Mouse (Mus musculus) stomach, embryonic 14.5 days (tissue): ENCODE data around the gene Cenpo. TPM values are rescaled to one million over a fixed set of nuclear protein-coding genes. Genes with fewer than 3 reads are reported as not detected.
A peak's percentile ranks its signal among the peaks of the same experiment; 100 is the strongest.

ENCODE experiments used
- ATAC-seq: fragments of 200-750 bp; cut with Nextera tagmentation; 2 replicates; pipeline ENCODE4 v1.8.0; 2017; ENCODE audit warnings: low read depth, moderate TSS enrichment; ENCODE audit not compliant: insufficient number of reproducible peaks, insufficient read depth, low FRiP score
- H3K27ac ChIP-seq: fragments of 300-500 bp; sonication (generic); 2 replicates; pipeline ENCODE4 v1.5.1; 2014; ENCODE audit warnings: mild to moderate bottlenecking, low read length, moderate library complexity, mixed read lengths
- H3K27me3 ChIP-seq: fragments of 300-500 bp; sonication (generic); 2 replicates; pipeline ENCODE4 v1.6.1; 2014; ENCODE audit warnings: low read length, control low read depth, mixed read lengths; ENCODE audit not compliant: control insufficient read depth, insufficient read depth
- H3K36me3 ChIP-seq: fragments of 300-500 bp; sonication (generic); 2 replicates; pipeline ENCODE4 v1.6.1; 2014; ENCODE audit warnings: mild to moderate bottlenecking, control low read depth, low read length, moderate library complexity, mixed read lengths; ENCODE audit not compliant: control insufficient read depth, insufficient read depth
- H3K4me1 ChIP-seq: fragments of 300-500 bp; sonication (generic); 2 replicates; pipeline ENCODE4 v1.6.1; 2014; ENCODE audit warnings: low read length, control low read depth, mixed read lengths; ENCODE audit not compliant: control insufficient read depth, insufficient read depth
- H3K4me2 ChIP-seq: fragments of 300-500 bp; sonication (generic); replicated peaks from 2 replicates; pipeline ENCODE4 v1.6.1; 2014; ENCODE audit warnings: low read depth, low read length, control low read depth
- H3K4me3 ChIP-seq: fragments of 300-500 bp; sonication (generic); 2 replicates; pipeline ENCODE4 v1.5.1; 2014; ENCODE audit warnings: low read depth, low read length, control low read depth
- H3K9ac ChIP-seq: fragments of 300-500 bp; sonication (generic); replicated peaks from 2 replicates; pipeline ENCODE4 v1.6.1; 2014; ENCODE audit warnings: low read depth, mild to moderate bottlenecking, control low read depth, low read length, moderate library complexity, mixed read lengths
- H3K9me3 ChIP-seq: fragments of 300-500 bp; sonication (generic); 2 replicates; pipeline ENCODE4 v1.6.1; 2016; ENCODE audit warnings: low read depth, low read length, control low read depth; ENCODE audit not compliant: control insufficient read depth
- WGBS: fragments of 180-500 bp; shearing (Covaris S2); extraction: QIAGEN DNeasy Blood & Tissue Kit; methylation state at CpG from one replicate; pipeline ENCODE4 v1.1.7; 2014; 5-methylcytosine and 5-hydroxymethylcytosine counted together
- polyA plus RNA-seq: library from polyadenylated mRNA; unstranded; fragments of >200 nt; fragmentation: Nextera tagmentation; extraction: Ambion mirVana; gene quantifications from 2 replicates; pipeline ENCODE4 v1.2.1, GENCODE M21; 2014

The Cenpo gene
- polyA plus RNA-seq, 1 experiment from 2014 or later = 17.0 TPM

- Histone ChIP-seq H3K4me2 (no peak overlapping the region), H3K27ac (no peak overlapping the region), H3K4me3 (no peak overlapping the region), H3K4me1 (no peaks in the 10 kb centered on the region), H3K27me3 (no peaks in the 10 kb centered on the region), H3K9me3 (no peaks in the 10 kb centered on the region), H3K9ac (no peak overlapping the region), H3K36me3 (peaks cover 41% of the 10 kb centered on the region)
- WGBS = 84% methylated on average over 15 of the region's 15 CpGs
- 0 out of 2 replicates have a peak, but pooled peaks have one; percentile 30 for ATAC-seq
These were observed 25.5 kb downstream of the Cenpo start for GRCm38 (mm10) chr12:4208405-4209133.

DNA sequence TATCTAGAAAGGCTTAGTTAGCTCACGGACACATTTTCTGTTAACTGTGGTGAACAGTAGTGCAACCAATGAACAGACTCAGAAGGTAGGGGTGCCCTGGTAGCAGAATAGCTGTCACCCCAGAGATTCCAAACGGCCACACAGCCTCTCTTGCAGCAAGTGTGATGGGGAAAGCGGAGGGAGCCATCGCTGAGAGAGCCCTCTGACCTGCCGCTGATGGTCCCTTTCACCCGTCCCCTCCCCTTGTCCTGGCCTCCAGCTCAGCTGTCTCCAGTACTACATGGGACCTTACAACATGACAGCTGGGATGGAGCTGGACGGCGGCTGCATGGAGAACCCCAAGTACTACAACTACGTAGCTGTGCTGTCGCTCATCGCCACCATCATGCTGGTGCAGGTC is 28.0 kb downstream of the Cenpo start:
- no peaks in the 10 kb centered on the region for H3K9me3 ChIP-seq
- no peak overlapping the region for H3K4me2 ChIP-seq
- no peak overlapping the region for H3K9ac ChIP-seq
- no peak for ATAC-seq
- no peak overlapping the region for H3K4me3 ChIP-seq
- no peaks in the 10 kb centered on the region for H3K27me3 ChIP-seq
- 94% methylated on average over 11 of the region's 11 CpGs for WGBS
- H3K4me1 ChIP-seq = no peaks in the 10 kb centered on the region
- peaks cover 29% of the 10 kb centered on the region for H3K36me3 ChIP-seq
- no peak overlapping the region for H3K27ac ChIP-seq

DNA sequence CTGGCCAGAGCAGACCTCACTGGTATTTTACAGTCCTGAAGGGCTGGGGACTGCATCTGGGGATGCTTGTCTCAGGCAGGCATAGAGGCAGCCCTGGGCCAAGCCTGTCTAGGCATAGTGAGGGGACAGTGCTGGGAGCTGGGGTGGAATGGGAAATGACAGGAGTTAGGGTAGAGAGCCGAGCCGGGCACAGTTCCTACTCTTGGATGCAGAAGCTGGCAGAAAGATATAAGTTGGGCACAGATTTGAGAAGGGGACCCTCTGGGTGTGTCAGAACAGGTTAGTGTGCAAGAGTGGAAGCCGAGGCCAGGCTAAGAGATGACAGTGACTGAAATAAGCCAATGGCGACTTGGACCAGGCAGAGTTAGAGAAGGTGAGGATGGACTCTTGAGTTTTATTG is 31.9 kb downstream of the Cenpo start:
- Histone ChIP-seq H3K4me3 (no peak overlapping the region), H3K4me1 (no peaks in the 10 kb centered on the region), H3K4me2 (no peak overlapping the region), H3K9ac (no peak overlapping the region), H3K36me3 (peaks cover 19% of the 10 kb centered on the region), H3K27me3 (no peaks in the 10 kb centered on the region), H3K27ac (no peak overlapping the region), H3K9me3 (no peaks in the 10 kb centered on the region)
- 89% methylated on average over 4 of the region's 4 CpGs for WGBS
- no peak for ATAC-seq

- no peak for ATAC-seq
- Histone ChIP-seq H3K4me1 (no peaks in the 10 kb centered on the region), H3K4me3 (no peak overlapping the region), H3K9me3 (no peaks in the 10 kb centered on the region), H3K36me3 (peaks cover 17% of the 10 kb centered on the region; the same call in 1 of the 2 replicates), H3K27ac (no peak overlapping the region), H3K4me2 (no peak overlapping the region), H3K27me3 (no peaks in the 10 kb centered on the region), H3K9ac (no peak overlapping the region)
- WGBS = 91% methylated on average over 13 of the region's 13 CpGs
These were observed 32.5 kb downstream of the Cenpo start for GRCm38 (mm10) chr12:4201454-4202200.

GRCm38 (mm10) chr12:4199271-4199670 is 34.8 kb downstream of the Cenpo start:
- Histone ChIP-seq H3K36me3 (peaks cover 17% of the 10 kb centered on the region), H3K9ac (no peak overlapping the region), H3K27ac (no peak overlapping the region), H3K9me3 (no peaks in the 10 kb centered on the region), H3K4me2 (no peak overlapping the region), H3K4me1 (no peaks in the 10 kb centered on the region), H3K4me3 (no peak overlapping the region), H3K27me3 (no peaks in the 10 kb centered on the region)
- WGBS = 92% methylated on average over 11 of the region's 11 CpGs
- ATAC-seq = no peak

GRCm38 (mm10) chr12:4198702-4199101 is 35.4 kb downstream of the Cenpo start:
- no peak overlapping the region for H3K27ac ChIP-seq
- no peaks in the 10 kb centered on the region for H3K4me1 ChIP-seq
- no peak for ATAC-seq
- H3K9ac ChIP-seq = no peak overlapping the region
- WGBS = 81% methylated on average over 4 of the region's 4 CpGs
- no peaks in the 10 kb centered on the region for H3K27me3 ChIP-seq
- no peak overlapping the region for H3K4me3 ChIP-seq
- H3K4me2 ChIP-seq = no peak overlapping the region
- H3K9me3 ChIP-seq = no peaks in the 10 kb centered on the region
- peaks cover 17% of the 10 kb centered on the region for H3K36me3 ChIP-seq

DNA sequence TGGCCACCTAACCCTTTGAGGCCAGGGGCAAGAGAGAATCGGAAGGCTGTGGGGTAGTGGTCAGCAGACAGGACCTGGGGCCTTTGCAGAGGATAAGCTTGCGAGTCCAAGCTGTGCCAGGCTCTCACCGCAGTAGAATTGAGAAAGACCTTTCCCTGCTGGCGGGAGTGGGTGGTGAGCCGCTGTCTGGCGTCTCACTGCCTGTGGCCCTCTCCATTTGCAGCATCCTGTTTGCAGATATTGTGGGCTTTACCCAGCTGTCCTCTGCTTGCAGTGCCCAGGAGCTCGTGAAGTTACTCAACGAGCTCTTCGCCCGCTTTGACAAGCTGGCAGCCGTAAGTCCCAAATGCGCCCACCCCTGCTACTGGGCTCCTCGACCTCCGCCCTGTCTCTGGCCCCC is 39.5 kb downstream of the Cenpo start:
- WGBS = 90% methylated on average over 14 of the region's 14 CpGs
- Histone ChIP-seq H3K27me3 (no peaks in the 10 kb centered on the region), H3K27ac (no peak overlapping the region), H3K36me3 (peaks cover 13% of the 10 kb centered on the region), H3K4me3 (no peak overlapping the region), H3K4me2 (no peak overlapping the region), H3K9me3 (no peaks in the 10 kb centered on the region), H3K4me1 (peaks cover 5% of the 10 kb centered on the region; the same call in 1 of the 2 replicates), H3K9ac (no peak overlapping the region)
- no peak for ATAC-seq

DNA sequence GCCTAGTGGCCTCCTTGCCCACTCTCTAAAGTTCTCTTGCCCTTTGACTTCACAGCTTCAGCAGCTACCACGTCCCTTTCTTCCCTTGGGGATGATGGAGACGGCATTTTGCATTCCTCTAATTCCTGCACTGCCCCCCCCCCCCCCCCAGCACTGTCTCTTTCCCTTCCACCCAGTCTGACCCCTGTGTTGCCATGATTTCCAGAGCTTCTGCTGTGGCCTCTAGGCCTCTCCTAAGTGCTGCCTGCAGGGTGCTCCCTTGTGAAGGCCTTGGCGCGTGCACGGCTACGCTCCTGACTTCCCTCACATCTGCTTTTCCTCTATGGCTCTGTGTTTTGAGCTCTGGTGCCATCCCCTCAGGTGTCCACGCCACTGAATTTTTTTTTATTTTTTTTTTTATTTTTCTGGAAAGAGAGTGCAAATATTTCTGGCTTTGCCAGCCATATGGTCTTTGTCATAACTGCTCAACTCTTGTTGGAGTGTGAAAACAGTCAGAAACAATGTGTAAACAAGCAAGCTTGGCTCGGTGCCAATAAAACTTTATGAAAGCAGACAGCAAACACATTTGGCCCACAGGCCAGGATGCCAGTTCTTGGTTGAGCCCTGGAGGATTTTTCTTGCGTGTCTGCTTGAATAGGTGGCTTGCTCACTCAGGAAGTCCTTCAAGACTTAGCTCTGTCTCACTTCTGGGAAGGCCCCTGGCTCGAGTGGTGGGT is 40.9 kb downstream of the Cenpo start:
- Histone ChIP-seq H3K4me3 (no peak overlapping the region), H3K27me3 (no peaks in the 10 kb centered on the region), H3K4me2 (no peak overlapping the region), H3K4me1 (peaks cover 12% of the 10 kb centered on the region), H3K27ac (no peak overlapping the region; the same call in 1 of the 2 replicates), H3K36me3 (peaks cover 12% of the 10 kb centered on the region), H3K9me3 (no peaks in the 10 kb centered on the region), H3K9ac (no peak overlapping the region)
- 31% methylated on average over 10 of the region's 10 CpGs for WGBS
- ATAC-seq = no peak
